Mouse (Mus musculus) forebrain, embryonic 13.5 days (tissue): ENCODE results near the gene Ryr2. TPM values are rescaled to one million over a fixed set of nuclear protein-coding genes. Genes with fewer than 3 reads are reported as not detected.

Experiments
- ATAC-seq: fragments of 200-750 bp; cut with Nextera tagmentation; 2 replicates; pipeline ENCODE4 v1.8.0; 2017
- H3K27ac ChIP-seq: fragments of 300-500 bp; sonication (generic); 2 replicates; pipeline ENCODE4 v1.5.1; 2015; ENCODE audit warnings: inconsistent platforms, mild to moderate bottlenecking, moderate library complexity
- H3K27me3 ChIP-seq: fragments of 300-500 bp; sonication (generic); 2 replicates; pipeline ENCODE4 v1.6.1; 2015; ENCODE audit warnings: mild to moderate bottlenecking, inconsistent platforms
- H3K36me3 ChIP-seq: fragments of 300-500 bp; sonication (generic); 2 replicates; pipeline ENCODE4 v1.6.1; 2015; ENCODE audit warnings: mild to moderate bottlenecking, inconsistent platforms; ENCODE audit not compliant: poor library complexity, severe bottlenecking
- H3K4me1 ChIP-seq: fragments of 300-500 bp; sonication (generic); 2 replicates; pipeline ENCODE4 v1.6.1; 2015; ENCODE audit warnings: inconsistent platforms
- H3K4me2 ChIP-seq: fragments of 300-500 bp; sonication (generic); 2 replicates; pipeline ENCODE4 v1.6.1; 2015; ENCODE audit warnings: inconsistent platforms, mild to moderate bottlenecking, moderate library complexity
- H3K4me3 ChIP-seq: fragments of 300-500 bp; sonication (generic); 2 replicates; pipeline ENCODE4 v1.5.1; 2015; ENCODE audit warnings: mild to moderate bottlenecking, inconsistent platforms
- H3K9ac ChIP-seq: fragments of 300-500 bp; sonication (generic); 2 replicates; pipeline ENCODE4 v1.6.1; 2015; ENCODE audit warnings: mild to moderate bottlenecking, inconsistent platforms
- H3K9me3 ChIP-seq: fragments of 300-500 bp; sonication (generic); replicated peaks from 2 replicates; pipeline ENCODE4 v1.6.1; 2016; ENCODE audit warnings: inconsistent platforms
- WGBS: fragments of 180-500 bp; shearing (Covaris S2); methylation state at CpG from one replicate; pipeline ENCODE4 v1.1.7; 2015; 5-methylcytosine and 5-hydroxymethylcytosine counted together
- polyA plus RNA-seq: library from polyadenylated mRNA; unstranded; fragments of >200 nt; fragmentation: Nextera tagmentation; extraction: Ambion mirVana; gene quantifications from 2 replicates; pipeline ENCODE4 v1.2.1, GENCODE M21; 2015

The Ryr2 gene
- polyA plus RNA-seq, 1 experiment from 2014 or later, result 0.53 TPM

- H3K27me3 ChIP-seq, result no peaks in the 10 kb centered on the region
- ATAC-seq, result no peak
- WGBS, result 67% methylated on average over 1 of the region's 1 CpGs
These were observed 8.1 kb upstream of the Ryr2 start for GRCm38 (mm10) chr13:12114816-12115215.

GRCm38 (mm10) chr13:12108955-12109354 is 2.2 kb upstream of the Ryr2 start:
- H3K27ac ChIP-seq, result no peak overlapping the region
- no peak overlapping the region for H3K4me2 ChIP-seq
- peaks cover 29% of the 10 kb centered on the region for H3K27me3 ChIP-seq
- ATAC-seq, result no peak
- no peak overlapping the region for H3K9ac ChIP-seq
- H3K36me3 ChIP-seq, result no peaks in the 10 kb centered on the region
- H3K9me3 ChIP-seq, result no peaks in the 10 kb centered on the region
- 96% methylated on average over 1 of the region's 1 CpGs for WGBS
- peaks cover 6% of the 10 kb centered on the region for H3K4me1 ChIP-seq
- H3K4me3 ChIP-seq, result no peak overlapping the region

More at GRCm38 (mm10) chr13:12114816-12115215, 8.1 kb upstream of the Ryr2 start:
- Histone ChIP-seq H3K9me3 (no peaks in the 10 kb centered on the region), H3K27ac (no peak overlapping the region), H3K36me3 (no peaks in the 10 kb centered on the region), H3K4me3 (no peak overlapping the region), H3K4me2 (no peak overlapping the region), H3K4me1 (no peaks in the 10 kb centered on the region), H3K9ac (no peak overlapping the region)

- peak overlapping the region; percentile 95 for H3K4me2 ChIP-seq
- peak overlapping the region; percentile 75 for H3K9ac ChIP-seq
- H3K4me1 ChIP-seq, result peaks cover 6% of the 10 kb centered on the region
- WGBS, result under 1% methylated on average over 66 of the region's 67 CpGs
- no peak overlapping the region for H3K27ac ChIP-seq
- no peaks in the 10 kb centered on the region for H3K9me3 ChIP-seq
- no peaks in the 10 kb centered on the region for H3K36me3 ChIP-seq
- H3K4me3 ChIP-seq, result peak overlapping the region; percentile 70
- H3K27me3 ChIP-seq, result peaks cover 29% of the 10 kb centered on the region
- peak; percentile 77 for ATAC-seq
These were observed 716 bp downstream of the Ryr2 start for GRCm38 (mm10) chr13:12105830-12106628.

- Histone ChIP-seq H3K36me3 (no peaks in the 10 kb centered on the region), H3K4me3 (peak overlapping the region; percentile 70), H3K9me3 (no peaks in the 10 kb centered on the region), H3K27me3 (peaks cover 29% of the 10 kb centered on the region), H3K9ac (peak overlapping the region; percentile 75), H3K4me2 (peak overlapping the region; percentile 95), H3K27ac (no peak overlapping the region), H3K4me1 (peaks cover 6% of the 10 kb centered on the region)
- WGBS, result 4% methylated on average over 17 of the region's 17 CpGs
- ATAC-seq, result 0 out of 2 replicates have a peak, but pooled peaks have one; percentile 3
These were observed 1.4 kb downstream of the Ryr2 start for GRCm38 (mm10) chr13:12105231-12105829.

GRCm38 (mm10) chr13:12104318-12104717 is 2.4 kb downstream of the Ryr2 start:
- H3K4me3 ChIP-seq, result no peak overlapping the region
- H3K27ac ChIP-seq, result no peak overlapping the region
- H3K4me1 ChIP-seq, result peaks cover 6% of the 10 kb centered on the region
- peaks cover 29% of the 10 kb centered on the region for H3K27me3 ChIP-seq
- no peak overlapping the region for H3K9ac ChIP-seq
- ATAC-seq, result no peak
- WGBS, result 35% methylated on average over 1 of the region's 1 CpGs
- no peak overlapping the region for H3K4me2 ChIP-seq
- no peaks in the 10 kb centered on the region for H3K36me3 ChIP-seq
- H3K9me3 ChIP-seq, result no peaks in the 10 kb centered on the region

- 64% methylated on average over 3 of the region's 3 CpGs for WGBS
- Histone ChIP-seq H3K36me3 (no peaks in the 10 kb centered on the region), H3K4me3 (no peak overlapping the region), H3K4me1 (peaks cover 6% of the 10 kb centered on the region), H3K27me3 (peaks cover 29% of the 10 kb centered on the region), H3K9me3 (no peaks in the 10 kb centered on the region), H3K9ac (no peak overlapping the region), H3K4me2 (no peak overlapping the region), H3K27ac (no peak overlapping the region)
- ATAC-seq, result no peak
These were observed 3.7 kb downstream of the Ryr2 start for GRCm38 (mm10) chr13:12103017-12103416.

- Histone ChIP-seq H3K36me3 (no peaks in the 10 kb centered on the region), H3K9ac (no peak overlapping the region), H3K9me3 (no peaks in the 10 kb centered on the region), H3K4me1 (no peaks in the 10 kb centered on the region), H3K27me3 (peaks cover 3% of the 10 kb centered on the region), H3K4me3 (no peak overlapping the region), H3K4me2 (no peak overlapping the region), H3K27ac (no peak overlapping the region)
- WGBS, result 83% methylated on average over 3 of the region's 3 CpGs
- ATAC-seq, result no peak
These were observed 7.3 kb downstream of the Ryr2 start for GRCm38 (mm10) chr13:12099446-12099845.

- H3K27me3 ChIP-seq, result no peaks in the 10 kb centered on the region; the same call in 1 of the 2 replicates
- WGBS, result 85% methylated on average over 1 of the region's 1 CpGs
- no peak overlapping the region for H3K4me2 ChIP-seq
- no peaks in the 10 kb centered on the region for H3K36me3 ChIP-seq
- no peak for ATAC-seq
- H3K4me3 ChIP-seq, result no peak overlapping the region
- no peak overlapping the region for H3K27ac ChIP-seq
- no peak overlapping the region for H3K9ac ChIP-seq
- no peaks in the 10 kb centered on the region for H3K9me3 ChIP-seq
- H3K4me1 ChIP-seq, result no peaks in the 10 kb centered on the region
These were observed 7.8 kb downstream of the Ryr2 start for GRCm38 (mm10) chr13:12098981-12099380.

GRCm38 (mm10) chr13:12096382-12096932 is 10.3 kb downstream of the Ryr2 start:
- Histone ChIP-seq H3K4me1 (no peaks in the 10 kb centered on the region), H3K9me3 (no peaks in the 10 kb centered on the region), H3K4me3 (no peak overlapping the region), H3K36me3 (no peaks in the 10 kb centered on the region), H3K27ac (no peak overlapping the region), H3K4me2 (no peak overlapping the region), H3K9ac (no peak overlapping the region), H3K27me3 (no peaks in the 10 kb centered on the region)
- no peak for ATAC-seq
- WGBS, result 85% methylated on average over 3 of the region's 3 CpGs

GRCm38 (mm10) chr13:12094569-12094968 is 12.2 kb downstream of the Ryr2 start:
- no peak overlapping the region for H3K4me2 ChIP-seq
- no peak overlapping the region for H3K4me3 ChIP-seq
- no peaks in the 10 kb centered on the region for H3K27me3 ChIP-seq
- H3K9ac ChIP-seq, result no peak overlapping the region
- no peaks in the 10 kb centered on the region for H3K9me3 ChIP-seq
- no peaks in the 10 kb centered on the region for H3K4me1 ChIP-seq
- no peak for ATAC-seq
- 81% methylated on average over 7 of the region's 7 CpGs for WGBS
- H3K36me3 ChIP-seq, result no peaks in the 10 kb centered on the region
- H3K27ac ChIP-seq, result no peak overlapping the region

- Histone ChIP-seq H3K9ac (no peak overlapping the region), H3K27me3 (no peaks in the 10 kb centered on the region), H3K9me3 (no peaks in the 10 kb centered on the region), H3K4me3 (no peak overlapping the region), H3K27ac (no peak overlapping the region), H3K4me1 (no peaks in the 10 kb centered on the region), H3K4me2 (no peak overlapping the region), H3K36me3 (no peaks in the 10 kb centered on the region)
- no peak for ATAC-seq
- WGBS, result 86% methylated on average over 5 of the region's 5 CpGs
These were observed 13.6 kb downstream of the Ryr2 start for GRCm38 (mm10) chr13:12093146-12093545.

- no peak overlapping the region for H3K4me3 ChIP-seq
- no peak overlapping the region for H3K9ac ChIP-seq
- no peaks in the 10 kb centered on the region for H3K27me3 ChIP-seq
- no peak overlapping the region for H3K4me2 ChIP-seq
- H3K27ac ChIP-seq, result no peak overlapping the region
- H3K4me1 ChIP-seq, result no peaks in the 10 kb centered on the region
- WGBS, result 93% methylated on average over 11 of the region's 11 CpGs
- no peaks in the 10 kb centered on the region for H3K36me3 ChIP-seq
- H3K9me3 ChIP-seq, result no peaks in the 10 kb centered on the region
- ATAC-seq, result no peak
These were observed 14.2 kb downstream of the Ryr2 start for GRCm38 (mm10) chr13:12092379-12093107.
